Mouse (Mus musculus) embryonic facial prominence, embryonic 11.5 days (tissue): ENCODE results near the gene Ackr1. TPM values are rescaled to one million over a fixed set of nuclear protein-coding genes. Genes with fewer than 3 reads are reported as not detected.
A peak's percentile ranks its signal among the peaks of the same experiment; 100 is the strongest.

Experiments
- ATAC-seq: fragments of 200-750 bp; cut with Nextera tagmentation; replicated peaks from 2 replicates; pipeline ENCODE4 v1.8.0; 2017; ENCODE audit warnings: low read depth; ENCODE audit not compliant: insufficient number of reproducible peaks, low FRiP score, low TSS enrichment
- DNase-seq: peaks from one replicate; pipeline ENCODE4 v3.0.0-alpha.2; 2015; ENCODE audit warnings: low spot score
- H3K27ac ChIP-seq: fragments of 300-500 bp; sonication (generic); replicated peaks from 2 replicates; pipeline ENCODE4 v1.5.1; 2014; ENCODE audit warnings: mild to moderate bottlenecking, low read depth, low read length, control low read depth
- H3K27me3 ChIP-seq: fragments of 300-500 bp; sonication (generic); 2 replicates; pipeline ENCODE4 v1.6.1; 2014; ENCODE audit warnings: mild to moderate bottlenecking, low read length, moderate library complexity, mixed read lengths; ENCODE audit not compliant: control insufficient read depth, insufficient read depth
- H3K36me3 ChIP-seq: fragments of 300-500 bp; sonication (generic); replicated peaks from 2 replicates; pipeline ENCODE4 v1.6.1; 2014; ENCODE audit warnings: low read depth, mild to moderate bottlenecking, low read length, moderate library complexity, mixed read lengths; ENCODE audit not compliant: control insufficient read depth, insufficient read depth
- H3K4me1 ChIP-seq: fragments of 300-500 bp; sonication (generic); 2 replicates; pipeline ENCODE4 v1.6.1; 2014; ENCODE audit warnings: low read length, mixed read lengths; ENCODE audit not compliant: control insufficient read depth, insufficient read depth
- H3K4me2 ChIP-seq: fragments of 300-500 bp; sonication (generic); 2 replicates; pipeline ENCODE4 v1.6.1; 2014; ENCODE audit warnings: low read depth, mild to moderate bottlenecking, control low read depth, low read length, moderate library complexity
- H3K4me3 ChIP-seq: fragments of 300-500 bp; sonication (generic); 2 replicates; pipeline ENCODE4 v1.5.1; 2014; ENCODE audit warnings: low read depth, low read length, control low read depth
- H3K9ac ChIP-seq: fragments of 300-500 bp; sonication (generic); replicated peaks from 2 replicates; pipeline ENCODE4 v1.6.1; 2014; ENCODE audit warnings: mild to moderate bottlenecking, control low read depth, low read length
- H3K9me3 ChIP-seq: fragments of 300-500 bp; sonication (generic); replicated peaks from 2 replicates; pipeline ENCODE4 v1.6.1; 2016; ENCODE audit warnings: mild to moderate bottlenecking, low read length, inconsistent platforms, mixed read lengths; ENCODE audit not compliant: control insufficient read depth
- WGBS: fragments of 180-500 bp; shearing (Covaris S2); extraction: QIAGEN DNeasy Blood & Tissue Kit; methylation state at CpG from one replicate; pipeline ENCODE4 v1.1.7; 2014; 5-methylcytosine and 5-hydroxymethylcytosine counted together
- polyA plus RNA-seq: library from polyadenylated mRNA; unstranded; fragments of >200 nt; fragmentation: Nextera tagmentation; extraction: Ambion mirVana; gene quantifications from 2 replicates; pipeline ENCODE4 v1.2.1, GENCODE M21; 2014

The Ackr1 gene
- 2.6 and 3.1 TPM in 2 replicates for polyA plus RNA-seq

- H3K4me2 ChIP-seq: no peak within 1 kb of the TSS
- no peak within 1 kb of the TSS for H3K27ac ChIP-seq
- H3K9me3 ChIP-seq: no peaks in the 10 kb centered on the region
- no peak within 1 kb of the TSS for H3K4me3 ChIP-seq
- H3K27me3 ChIP-seq: no peaks in the 10 kb centered on the region
- H3K4me1 ChIP-seq: no peaks in the 10 kb centered on the region
- no peaks in the 10 kb centered on the region for H3K36me3 ChIP-seq
- DNase-seq (no peak), ATAC-seq (no peak)
- WGBS: 72% methylated on average over 9 of the region's 9 CpGs
- H3K9ac ChIP-seq: no peak within 1 kb of the TSS
These were observed at the start of gene Ackr1 for GRCm38 (mm10) chr1:173333312-173334253. TSS of gene Ackr1 (minus strand) at chr1:173333750.

- H3K9ac ChIP-seq: no peak overlapping the region
- no peak overlapping the region for H3K27ac ChIP-seq
- WGBS: 86% methylated on average over 6 of the region's 6 CpGs
- no peaks in the 10 kb centered on the region for H3K4me1 ChIP-seq
- H3K27me3 ChIP-seq: no peaks in the 10 kb centered on the region
- no peak overlapping the region for H3K4me3 ChIP-seq
- ATAC-seq: no peak
- no peak for DNase-seq
- no peaks in the 10 kb centered on the region for H3K36me3 ChIP-seq
- no peaks in the 10 kb centered on the region for H3K9me3 ChIP-seq
- H3K4me2 ChIP-seq: no peak overlapping the region
These were observed 47.9 kb upstream of the Ackr1 start for GRCm38 (mm10) chr1:173381436-173381835.

- no peak overlapping the region for H3K9ac ChIP-seq
- H3K4me3 ChIP-seq: no peak overlapping the region
- DNase-seq (peak; percentile 59), ATAC-seq (0 out of 2 replicates have a peak, but pooled peaks have one; percentile 39)
- H3K36me3 ChIP-seq: no peaks in the 10 kb centered on the region
- WGBS: 30% methylated on average over 13 of the region's 13 CpGs
- no peaks in the 10 kb centered on the region for H3K27me3 ChIP-seq
- no peak overlapping the region for H3K27ac ChIP-seq
- no peaks in the 10 kb centered on the region for H3K4me1 ChIP-seq
- H3K4me2 ChIP-seq: no peak overlapping the region
- H3K9me3 ChIP-seq: no peaks in the 10 kb centered on the region
These were observed 44.0 kb upstream of the Ackr1 start for GRCm38 (mm10) chr1:173377380-173378112.

GRCm38 (mm10) chr1:173374020-173374419 is 40.5 kb upstream of the Ackr1 start:
- H3K4me1 ChIP-seq: no peaks in the 10 kb centered on the region
- 85% methylated on average over 7 of the region's 7 CpGs for WGBS
- no peak overlapping the region for H3K9ac ChIP-seq
- no peaks in the 10 kb centered on the region for H3K36me3 ChIP-seq
- no peak overlapping the region for H3K27ac ChIP-seq
- H3K4me3 ChIP-seq: no peak overlapping the region
- no peak overlapping the region for H3K4me2 ChIP-seq
- DNase-seq: no peak
- H3K27me3 ChIP-seq: no peaks in the 10 kb centered on the region
- ATAC-seq: no peak
- no peaks in the 10 kb centered on the region for H3K9me3 ChIP-seq

- no peak overlapping the region for H3K9ac ChIP-seq
- H3K4me3 ChIP-seq: no peak overlapping the region
- no peak for ATAC-seq
- WGBS: 76% methylated on average over 6 of the region's 6 CpGs
- H3K36me3 ChIP-seq: no peaks in the 10 kb centered on the region
- no peak overlapping the region for H3K27ac ChIP-seq
- peaks cover 5% of the 10 kb centered on the region; the same call in 1 of the 2 replicates for H3K27me3 ChIP-seq
- DNase-seq: no peak
- no peak overlapping the region for H3K4me2 ChIP-seq
- no peaks in the 10 kb centered on the region for H3K9me3 ChIP-seq
- no peaks in the 10 kb centered on the region for H3K4me1 ChIP-seq
These were observed 38.0 kb upstream of the Ackr1 start for GRCm38 (mm10) chr1:173371586-173371985.

GRCm38 (mm10) chr1:173370456-173370855 is 36.9 kb upstream of the Ackr1 start:
- no peak overlapping the region for H3K4me2 ChIP-seq
- H3K9ac ChIP-seq: no peak overlapping the region
- H3K4me3 ChIP-seq: no peak overlapping the region
- no peak for DNase-seq
- H3K36me3 ChIP-seq: no peaks in the 10 kb centered on the region
- ATAC-seq: no peak
- WGBS: 66% methylated on average over 6 of the region's 6 CpGs
- no peaks in the 10 kb centered on the region for H3K9me3 ChIP-seq
- no peaks in the 10 kb centered on the region for H3K4me1 ChIP-seq
- H3K27me3 ChIP-seq: peaks cover 5% of the 10 kb centered on the region; the same call in 1 of the 2 replicates
- no peak overlapping the region for H3K27ac ChIP-seq

GRCm38 (mm10) chr1:173369611-173370010 is 36.1 kb upstream of the Ackr1 start:
- WGBS: 74% methylated on average over 2 of the region's 2 CpGs
- Histone ChIP-seq H3K27ac (no peak overlapping the region), H3K4me3 (no peak overlapping the region), H3K4me2 (no peak overlapping the region), H3K4me1 (no peaks in the 10 kb centered on the region), H3K9ac (no peak overlapping the region), H3K9me3 (no peaks in the 10 kb centered on the region), H3K27me3 (peaks cover 5% of the 10 kb centered on the region; the same call in 1 of the 2 replicates), H3K36me3 (no peaks in the 10 kb centered on the region)
- ATAC-seq: no peak
- no peak for DNase-seq
